Mouse (Mus musculus) ES-E14 (cell line): ENCODE measurements around the gene Tssk6.

Experiments used
- HCFC1 ChIP-seq: IDR thresholded peaks from 2 replicates; pipeline ENCODE4 v1.6.1; 2012; ENCODE audit warnings: low read length, inconsistent platforms, borderline replicate concordance; ENCODE audit not compliant: insufficient read depth
- ZNF384 ChIP-seq: IDR thresholded peaks from 2 replicates; pipeline ENCODE4 v1.6.1; 2012; ENCODE audit warnings: low read depth, low read length, inconsistent platforms

GRCm38 (mm10) chr8:69877992-69878391 is 24.0 kb upstream of the Tssk6 start:
- TF ChIP-seq HCFC1 (no peak), ZNF384 (no peak)
